Mouse (Mus musculus): Measurements from ENCODE around the gene Sf3b6. TPM values are rescaled to one million over a fixed set of nuclear protein-coding genes. Genes with fewer than 3 reads are reported as not detected.
A peak's percentile ranks its signal among the peaks of the same experiment; 100 is the strongest.
"Not testable (repeated sequence)": the region's sequence is repeated elsewhere in the genome, so short reads cannot be mapped to it uniquely, and the experiment has no call there.

Sf3b6 gene
- polyA plus RNA-seq, 1 experiment from 2014 or later: 256 TPM

DNA sequence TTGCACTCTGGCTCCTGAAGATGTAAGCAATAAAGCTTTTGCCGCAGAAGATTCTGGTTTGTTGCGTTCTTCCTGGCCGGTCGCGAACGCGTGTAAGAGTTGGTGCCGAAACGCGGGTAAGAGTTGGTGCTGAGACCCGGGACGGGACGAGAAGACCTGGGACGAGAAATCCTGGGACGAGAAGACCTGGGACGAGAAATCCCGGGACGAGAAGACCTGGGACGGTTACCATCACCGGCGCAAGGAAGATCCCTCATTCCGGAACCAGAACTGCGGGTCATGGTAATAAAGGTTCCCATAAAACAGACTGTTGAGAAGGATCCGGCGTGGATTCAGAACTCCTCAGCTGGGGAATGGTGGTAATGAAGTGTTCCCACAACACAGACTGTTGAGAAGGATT lies 29.2 kb upstream of the Sf3b6 start:
- ATAC-seq (ENCODE audit: low read depth); H3K9me3 ChIP-seq; H3K4me2 ChIP-seq; H3K27ac ChIP-seq (replicated peaks); H3K36me3 ChIP-seq; H3K9ac ChIP-seq; H3K4me3 ChIP-seq; H3K4me1 ChIP-seq (replicated peaks); H3K27me3 ChIP-seq: not testable (repeated sequence)
- WGBS: 94% methylated on average over 25 of the region's 25 CpGs

DNA sequence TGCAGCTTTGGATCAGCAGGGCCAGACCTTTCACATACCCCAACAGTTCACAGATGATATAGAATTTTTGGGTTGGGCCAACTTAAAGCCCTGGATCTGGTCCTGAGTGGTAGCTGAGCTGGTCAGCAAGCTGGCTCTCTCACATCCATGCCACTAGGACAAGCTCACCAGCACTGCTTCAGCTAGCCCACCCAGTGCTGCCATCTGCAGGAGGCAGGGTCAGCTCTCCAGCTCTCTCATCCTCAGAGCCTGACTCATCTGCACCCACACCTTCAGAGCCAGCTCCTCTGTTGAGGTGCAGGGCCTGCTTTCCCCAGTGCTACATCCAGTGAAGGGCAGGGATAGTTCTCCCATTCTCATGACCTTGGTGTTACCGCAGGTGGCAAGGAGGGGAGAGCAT lies 23.6 kb upstream of the Sf3b6 start:
- Histone ChIP-seq H3K27me3 (no peaks in the 10 kb centered on the region), H3K9ac (no peak overlapping the region), H3K27ac (replicated peaks) (no peak overlapping the region), H3K4me2 (no peak overlapping the region), H3K4me3 (no peak overlapping the region), H3K4me1 (replicated peaks) (no peaks in the 10 kb centered on the region), H3K9me3 (no peaks in the 10 kb centered on the region), H3K36me3 (no peaks in the 10 kb centered on the region)
- no peak for ATAC-seq (ENCODE audit: low read depth)
- 50% methylated on average over 1 of the region's 1 CpGs for WGBS

DNA sequence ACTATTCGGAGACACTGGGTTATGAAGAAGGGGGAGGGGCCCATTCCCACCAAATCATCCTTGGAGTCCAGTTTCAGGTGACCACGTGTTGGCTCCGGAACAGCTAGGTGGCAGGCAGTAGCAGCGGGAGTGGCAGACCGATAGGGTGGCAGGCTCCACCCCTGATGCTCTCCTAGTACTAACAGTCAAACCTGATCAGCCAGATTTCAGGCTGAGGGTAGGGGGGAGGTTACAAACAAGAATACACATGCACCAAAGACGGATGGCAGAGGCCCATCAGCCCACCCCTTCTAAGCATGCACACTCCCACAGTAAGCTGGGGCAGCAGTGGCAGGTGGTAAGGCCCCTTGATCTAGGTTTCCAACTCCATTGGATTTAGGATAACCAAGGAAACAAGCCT lies 19.9 kb upstream of the Sf3b6 start:
- H3K9me3 ChIP-seq; ATAC-seq (ENCODE audit: low read depth); H3K4me2 ChIP-seq; H3K9ac ChIP-seq; H3K27me3 ChIP-seq; H3K36me3 ChIP-seq; H3K4me1 ChIP-seq (replicated peaks); H3K4me3 ChIP-seq; H3K27ac ChIP-seq (replicated peaks): not testable (repeated sequence)
- WGBS: 82% methylated on average over 6 of the region's 6 CpGs

DNA sequence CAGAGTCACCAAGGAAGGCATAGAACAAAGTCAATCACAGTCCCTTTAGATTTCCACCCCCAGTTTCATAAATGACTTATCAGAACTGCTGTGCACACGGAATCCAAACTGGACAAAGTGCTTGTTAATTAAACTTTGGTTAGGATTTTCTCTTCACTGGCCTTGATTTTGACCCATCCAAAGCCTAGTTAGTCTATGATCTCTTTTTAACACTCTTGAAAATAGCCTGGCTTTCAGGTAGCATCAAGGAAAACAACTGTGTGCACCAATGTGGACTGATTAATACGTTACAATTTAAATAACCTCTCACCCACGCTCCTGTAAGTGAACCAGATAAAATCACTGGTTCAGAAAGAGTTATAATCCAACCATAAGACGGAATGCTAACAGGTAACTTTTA lies 6.3 kb upstream of the Sf3b6 start:
- WGBS: 81% methylated on average over 4 of the region's 4 CpGs
- Histone ChIP-seq H3K27me3 (no peaks in the 10 kb centered on the region; the same call in 1 of the 2 replicates), H3K4me2 (no peak overlapping the region), H3K9ac (no peak overlapping the region), H3K4me3 (no peak overlapping the region), H3K27ac (replicated peaks) (no peak overlapping the region), H3K9me3 (no peaks in the 10 kb centered on the region; the same call in 1 of the 2 replicates), H3K4me1 (replicated peaks) (no peaks in the 10 kb centered on the region), H3K36me3 (no peaks in the 10 kb centered on the region)
- no peak for ATAC-seq (ENCODE audit: low read depth)

DNA sequence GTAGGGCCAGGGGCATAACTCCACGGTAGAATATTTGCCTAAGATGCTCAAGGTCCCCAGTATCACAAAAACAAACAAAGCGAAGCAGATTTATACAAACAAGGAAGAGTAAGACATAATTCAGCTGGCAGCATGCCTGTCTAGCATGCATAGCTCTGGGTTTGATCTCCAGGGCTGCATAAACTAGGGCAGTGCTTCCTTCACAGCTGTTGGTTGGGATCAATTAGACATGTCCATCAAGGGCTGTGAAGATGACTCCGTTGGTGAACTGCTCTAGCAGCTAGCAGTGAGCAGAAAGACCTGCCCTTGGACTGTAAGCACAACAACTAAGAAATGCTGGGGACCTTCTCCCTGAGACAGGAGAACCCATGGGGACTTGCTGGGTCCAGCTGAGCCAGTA lies 5.6 kb upstream of the Sf3b6 start:
- 75% methylated on average over 3 of the region's 3 CpGs for WGBS

DNA sequence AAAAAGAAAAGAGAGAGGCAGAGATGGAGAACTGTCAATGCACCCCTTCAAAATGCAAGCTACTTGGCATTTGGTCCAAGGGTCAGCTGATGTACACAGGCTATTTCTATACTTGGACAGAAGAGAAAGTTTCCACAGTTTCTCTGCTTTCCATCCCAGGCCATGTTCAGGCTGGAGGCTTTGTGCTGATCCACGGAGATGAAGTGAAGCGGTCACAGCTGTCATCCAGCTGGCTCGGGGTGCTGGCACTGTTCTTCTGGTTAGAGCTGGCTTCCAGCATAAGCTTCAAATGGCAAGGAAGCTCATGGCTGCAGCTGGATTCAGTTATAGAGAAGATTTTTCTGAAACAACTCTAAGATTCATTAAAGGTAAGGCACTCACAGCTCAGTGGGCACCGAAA lies 3.7 kb upstream of the Sf3b6 start:
- Histone ChIP-seq H3K9ac (no peak overlapping the region), H3K9me3 (no peaks in the 10 kb centered on the region; the same call in 1 of the 2 replicates), H3K4me2 (no peak overlapping the region), H3K36me3 (no peaks in the 10 kb centered on the region), H3K27me3 (no peaks in the 10 kb centered on the region; the same call in 1 of the 2 replicates), H3K27ac (replicated peaks) (no peak overlapping the region), H3K4me1 (replicated peaks) (peaks cover 15% of the 10 kb centered on the region), H3K4me3 (no peak overlapping the region)
- no peak for ATAC-seq (ENCODE audit: low read depth)
- WGBS: 76% methylated on average over 4 of the region's 4 CpGs

More for the DNA sequence above, 5.6 kb upstream of the Sf3b6 start:
- Histone ChIP-seq H3K27ac (replicated peaks) (no peak overlapping the region), H3K36me3 (no peaks in the 10 kb centered on the region), H3K4me1 (replicated peaks) (peaks cover 6% of the 10 kb centered on the region), H3K9me3 (no peaks in the 10 kb centered on the region; the same call in 1 of the 2 replicates), H3K4me3 (no peak overlapping the region), H3K4me2 (no peak overlapping the region), H3K27me3 (no peaks in the 10 kb centered on the region; the same call in 1 of the 2 replicates), H3K9ac (no peak overlapping the region)
- ATAC-seq (ENCODE audit: low read depth): no peak

DNA sequence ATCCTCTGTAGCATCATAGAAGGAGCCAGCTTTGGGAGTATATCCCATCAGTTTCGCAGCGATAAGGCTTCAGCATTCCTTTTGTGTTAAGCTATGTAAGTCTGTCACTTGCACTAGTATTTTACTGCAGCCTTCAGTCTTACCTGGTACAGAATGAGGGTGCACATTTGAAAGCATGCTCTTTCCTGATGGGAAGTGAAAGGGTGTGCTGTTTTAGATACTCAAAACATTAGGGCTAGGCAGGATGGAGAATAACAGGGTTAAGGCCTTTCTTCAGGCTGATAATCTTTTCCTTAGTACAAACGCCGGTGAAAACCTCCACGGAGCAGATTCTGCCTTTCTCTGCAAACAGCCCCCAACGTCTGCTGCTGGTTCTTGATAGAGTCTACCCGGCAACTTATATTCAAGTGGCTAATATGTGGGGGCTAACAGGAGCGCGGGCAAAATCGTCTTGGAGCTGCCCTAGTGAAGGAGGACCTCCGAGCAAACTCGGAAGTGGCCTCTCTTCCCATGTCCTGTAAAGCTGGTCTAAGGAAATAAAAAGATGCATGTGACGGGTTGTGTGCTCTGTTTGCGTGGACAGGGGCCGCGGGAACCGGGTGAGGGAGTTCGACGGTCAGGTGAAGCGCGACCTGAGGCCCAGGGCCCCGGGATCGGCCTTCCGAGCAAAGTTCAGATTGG lies 524 bp upstream of the Sf3b6 start:
- peaks cover 27% of the 10 kb centered on the region for H3K4me1 ChIP-seq (replicated peaks)
- 11% methylated on average over 24 of the region's 24 CpGs for WGBS
- no peaks in the 10 kb centered on the region; the same call in 1 of the 2 replicates for H3K27me3 ChIP-seq
- peak overlapping the region; percentile 85 for H3K27ac ChIP-seq (replicated peaks)
- H3K4me2 ChIP-seq: peak overlapping the region; percentile 64
- no peaks in the 10 kb centered on the region for H3K9me3 ChIP-seq
- peak overlapping the region; percentile 75 for H3K9ac ChIP-seq
- H3K4me3 ChIP-seq: peak overlapping the region; percentile 71
- peak; percentile 86 for ATAC-seq (ENCODE audit: low read depth)
- H3K36me3 ChIP-seq: peaks cover 14% of the 10 kb centered on the region

DNA sequence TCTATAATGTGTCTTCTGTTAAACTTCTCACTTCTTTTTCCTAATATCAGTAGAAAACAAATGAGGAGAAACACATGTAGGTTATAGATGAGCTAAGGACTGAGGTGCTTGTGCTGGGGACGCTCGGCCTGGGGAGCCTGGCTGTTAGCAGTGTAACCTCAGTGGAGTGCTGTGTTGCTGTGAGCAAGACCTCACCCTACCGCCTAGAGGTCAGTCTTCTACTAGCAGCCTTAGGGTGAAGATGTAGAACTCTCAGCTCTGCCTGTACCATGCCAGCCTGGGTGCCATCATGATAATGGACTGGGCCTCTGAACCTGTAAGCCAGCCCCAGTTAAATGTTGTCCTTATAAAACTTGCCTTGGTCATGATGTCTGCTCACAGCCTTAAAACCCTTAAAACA lies 9.9 kb downstream of the Sf3b6 start:
- H3K36me3 ChIP-seq: peaks cover 81% of the 10 kb centered on the region
- H3K27ac ChIP-seq (replicated peaks): no peak overlapping the region
- H3K4me1 ChIP-seq (replicated peaks): no peaks in the 10 kb centered on the region
- H3K9me3 ChIP-seq: no peaks in the 10 kb centered on the region
- H3K4me3 ChIP-seq: no peak overlapping the region
- no peak overlapping the region for H3K4me2 ChIP-seq
- no peak overlapping the region for H3K9ac ChIP-seq
- peak; percentile 36; the same call in 1 of the 2 replicates for ATAC-seq (ENCODE audit: low read depth)
- WGBS: 74% methylated on average over 3 of the region's 3 CpGs
- no peaks in the 10 kb centered on the region for H3K27me3 ChIP-seq

DNA sequence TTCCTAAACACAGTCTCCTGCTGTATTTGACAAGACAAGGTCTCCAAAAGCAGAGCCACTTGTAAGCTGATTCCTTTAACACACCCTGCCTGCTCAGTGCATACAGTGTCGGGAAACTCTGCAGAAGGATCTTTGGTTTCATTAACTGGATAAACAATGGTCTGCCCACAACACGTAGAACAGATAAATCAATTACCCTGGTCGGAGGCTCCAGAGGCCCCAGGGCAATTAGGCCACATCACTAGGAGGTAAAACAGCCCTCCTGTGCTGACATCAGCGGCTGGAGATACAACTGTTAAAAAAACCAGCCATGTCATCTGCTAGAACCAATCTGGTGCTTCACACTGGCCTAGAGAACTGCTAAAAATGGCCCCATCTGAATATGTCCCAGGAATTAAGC lies 19.6 kb downstream of the Sf3b6 start:
- no peak overlapping the region for H3K27ac ChIP-seq (replicated peaks)
- H3K9me3 ChIP-seq: no peaks in the 10 kb centered on the region
- no peak overlapping the region for H3K4me3 ChIP-seq
- H3K27me3 ChIP-seq: peaks cover 16% of the 10 kb centered on the region
- WGBS: 31% methylated on average over 4 of the region's 4 CpGs
- ATAC-seq (ENCODE audit: low read depth): no peak
- H3K36me3 ChIP-seq: peaks cover 12% of the 10 kb centered on the region
- no peak overlapping the region for H3K9ac ChIP-seq
- H3K4me1 ChIP-seq (replicated peaks): peaks cover 14% of the 10 kb centered on the region
- no peak overlapping the region for H3K4me2 ChIP-seq

DNA sequence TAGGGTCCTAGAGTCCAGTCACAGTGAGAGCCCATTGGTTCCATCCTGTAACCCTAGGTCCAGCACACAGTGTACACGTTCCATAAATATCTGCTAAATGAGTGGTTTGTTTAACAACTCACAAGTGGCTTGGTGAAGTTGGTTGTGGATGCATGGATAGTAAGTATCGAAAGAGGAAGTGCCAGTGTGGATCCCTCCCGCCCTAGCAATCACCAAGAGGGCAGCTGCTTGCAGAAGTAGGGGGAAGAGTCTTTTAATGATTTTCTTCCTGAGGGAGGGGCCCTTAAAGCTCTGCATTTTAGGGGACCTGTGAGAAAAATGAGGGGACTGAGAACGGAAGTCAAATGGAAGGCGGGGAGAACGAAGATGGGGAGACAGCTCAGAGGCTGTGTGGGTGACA lies 22.7 kb downstream of the Sf3b6 start:
- peak overlapping the region; percentile 74; the same call in 1 of the 2 replicates for H3K9ac ChIP-seq
- WGBS: 53% methylated on average over 6 of the region's 6 CpGs
- H3K4me2 ChIP-seq: peak overlapping the region; percentile 79
- H3K36me3 ChIP-seq: no peaks in the 10 kb centered on the region
- H3K9me3 ChIP-seq: no peaks in the 10 kb centered on the region
- ATAC-seq (ENCODE audit: low read depth): no peak
- H3K4me3 ChIP-seq: peak overlapping the region; percentile 64; the same call in 1 of the 2 replicates
- no peak overlapping the region for H3K27ac ChIP-seq (replicated peaks)
- peaks cover 27% of the 10 kb centered on the region for H3K4me1 ChIP-seq (replicated peaks)
- peaks cover 16% of the 10 kb centered on the region for H3K27me3 ChIP-seq

DNA sequence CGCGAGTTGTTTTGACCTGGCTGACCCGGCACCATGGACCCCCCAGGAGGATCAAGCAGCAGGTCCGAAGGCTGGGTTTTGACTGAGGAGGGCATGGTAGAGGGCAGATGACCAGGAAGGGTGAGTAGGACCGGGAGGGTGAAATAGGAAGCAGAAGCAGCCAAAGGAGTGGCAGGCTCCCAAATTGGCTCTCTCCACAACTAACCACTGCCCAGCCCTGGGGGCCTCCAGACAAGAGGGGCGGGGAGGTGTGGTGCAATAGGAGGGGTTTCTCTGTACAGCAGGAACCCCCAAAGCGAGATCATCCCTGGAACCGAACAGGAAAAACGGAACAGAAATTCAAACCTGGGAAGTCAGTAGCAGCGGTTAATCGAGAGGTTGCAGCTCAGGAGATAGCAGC lies 23.4 kb downstream of the Sf3b6 start:
- Histone ChIP-seq H3K9me3 (no peaks in the 10 kb centered on the region), H3K9ac (peak overlapping the region; percentile 74), H3K4me2 (peak overlapping the region; percentile 79), H3K27me3 (peaks cover 16% of the 10 kb centered on the region), H3K4me1 (replicated peaks) (peaks cover 27% of the 10 kb centered on the region), H3K36me3 (no peaks in the 10 kb centered on the region), H3K4me3 (peak overlapping the region; percentile 64), H3K27ac (replicated peaks) (0 out of 2 replicates have a peak overlapping the region, but pooled peaks have one; percentile 20)
- WGBS: 1% methylated on average over 11 of the region's 11 CpGs
- 0 out of 2 replicates have a peak, but pooled peaks have one; percentile 0 for ATAC-seq (ENCODE audit: low read depth)

DNA sequence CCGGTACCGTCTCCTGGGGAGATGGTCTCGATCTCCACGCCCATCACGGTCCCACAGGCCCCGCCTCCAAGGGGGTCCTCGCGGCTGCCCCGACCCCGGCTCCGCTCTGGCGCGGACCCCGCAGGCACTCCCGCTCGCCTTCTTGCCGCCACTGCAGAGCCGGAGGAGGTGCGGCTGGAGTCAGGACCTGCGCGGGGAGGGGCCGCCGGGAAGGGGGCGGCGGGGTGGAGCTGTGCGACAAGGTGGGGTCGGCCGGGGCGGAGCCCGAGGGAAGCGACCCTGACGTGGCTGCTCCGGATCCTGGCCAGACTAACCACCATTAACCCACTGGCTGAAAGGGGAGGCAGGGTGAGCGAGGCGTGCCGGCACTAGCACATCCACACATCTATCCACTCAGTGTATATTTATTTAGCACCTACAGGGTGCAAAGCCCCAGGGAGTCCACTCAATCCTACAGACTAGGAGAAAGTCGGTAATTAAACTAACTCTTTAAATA lies 24.1 kb downstream of the Sf3b6 start, which contains the start of gene Fkbp1b:
Fkbp1b (minus strand) TSS at position 200 of the 496 bp plus-strand sequence.
- H3K36me3 ChIP-seq: no peaks in the 10 kb centered on the region
- H3K4me2 ChIP-seq: peak within 1 kb of the TSS; percentile 79
- H3K9ac ChIP-seq: peak within 1 kb of the TSS; percentile 74
- H3K27me3 ChIP-seq: peaks cover 16% of the 10 kb centered on the region
- under 1% methylated on average over 37 of the region's 37 CpGs for WGBS
- peak within 1 kb of the TSS; percentile 34; the same call in 1 of the 2 replicates for H3K27ac ChIP-seq (replicated peaks)
- peak; percentile 68 for ATAC-seq (ENCODE audit: low read depth)
- peak within 1 kb of the TSS; percentile 64 for H3K4me3 ChIP-seq
- H3K9me3 ChIP-seq: no peaks in the 10 kb centered on the region
- peaks cover 27% of the 10 kb centered on the region for H3K4me1 ChIP-seq (replicated peaks)
